Mouse (Mus musculus) forebrain, embryonic 13.5 days (tissue): ENCODE measurements around the gene Sema3c. TPM values are rescaled to one million over a fixed set of nuclear protein-coding genes. Genes with fewer than 3 reads are reported as not detected.
"Not testable (repeated sequence)": the region's sequence is repeated elsewhere in the genome, so short reads cannot be mapped to it uniquely, and the experiment has no call there.

Experiments
- ATAC-seq: fragments of 200-750 bp; cut with Nextera tagmentation; 2 replicates; pipeline ENCODE4 v1.8.0; 2017
- H3K27ac ChIP-seq: fragments of 300-500 bp; sonication (generic); 2 replicates; pipeline ENCODE4 v1.5.1; 2015; ENCODE audit warnings: inconsistent platforms, mild to moderate bottlenecking, moderate library complexity
- H3K27me3 ChIP-seq: fragments of 300-500 bp; sonication (generic); 2 replicates; pipeline ENCODE4 v1.6.1; 2015; ENCODE audit warnings: mild to moderate bottlenecking, inconsistent platforms
- H3K36me3 ChIP-seq: fragments of 300-500 bp; sonication (generic); 2 replicates; pipeline ENCODE4 v1.6.1; 2015; ENCODE audit warnings: mild to moderate bottlenecking, inconsistent platforms; ENCODE audit not compliant: poor library complexity, severe bottlenecking
- H3K4me1 ChIP-seq: fragments of 300-500 bp; sonication (generic); 2 replicates; pipeline ENCODE4 v1.6.1; 2015; ENCODE audit warnings: inconsistent platforms
- H3K4me2 ChIP-seq: fragments of 300-500 bp; sonication (generic); 2 replicates; pipeline ENCODE4 v1.6.1; 2015; ENCODE audit warnings: inconsistent platforms, mild to moderate bottlenecking, moderate library complexity
- H3K4me3 ChIP-seq: fragments of 300-500 bp; sonication (generic); 2 replicates; pipeline ENCODE4 v1.5.1; 2015; ENCODE audit warnings: mild to moderate bottlenecking, inconsistent platforms
- H3K9ac ChIP-seq: fragments of 300-500 bp; sonication (generic); 2 replicates; pipeline ENCODE4 v1.6.1; 2015; ENCODE audit warnings: mild to moderate bottlenecking, inconsistent platforms
- H3K9me3 ChIP-seq: fragments of 300-500 bp; sonication (generic); replicated peaks from 2 replicates; pipeline ENCODE4 v1.6.1; 2016; ENCODE audit warnings: inconsistent platforms
- WGBS: fragments of 180-500 bp; shearing (Covaris S2); methylation state at CpG from one replicate; pipeline ENCODE4 v1.1.7; 2015; 5-methylcytosine and 5-hydroxymethylcytosine counted together
- polyA plus RNA-seq: library from polyadenylated mRNA; unstranded; fragments of >200 nt; fragmentation: Nextera tagmentation; extraction: Ambion mirVana; gene quantifications from 2 replicates; pipeline ENCODE4 v1.2.1, GENCODE M21; 2015

The Sema3c gene
- polyA plus RNA-seq = 16.6 and 17.4 TPM in 2 replicates

DNA sequence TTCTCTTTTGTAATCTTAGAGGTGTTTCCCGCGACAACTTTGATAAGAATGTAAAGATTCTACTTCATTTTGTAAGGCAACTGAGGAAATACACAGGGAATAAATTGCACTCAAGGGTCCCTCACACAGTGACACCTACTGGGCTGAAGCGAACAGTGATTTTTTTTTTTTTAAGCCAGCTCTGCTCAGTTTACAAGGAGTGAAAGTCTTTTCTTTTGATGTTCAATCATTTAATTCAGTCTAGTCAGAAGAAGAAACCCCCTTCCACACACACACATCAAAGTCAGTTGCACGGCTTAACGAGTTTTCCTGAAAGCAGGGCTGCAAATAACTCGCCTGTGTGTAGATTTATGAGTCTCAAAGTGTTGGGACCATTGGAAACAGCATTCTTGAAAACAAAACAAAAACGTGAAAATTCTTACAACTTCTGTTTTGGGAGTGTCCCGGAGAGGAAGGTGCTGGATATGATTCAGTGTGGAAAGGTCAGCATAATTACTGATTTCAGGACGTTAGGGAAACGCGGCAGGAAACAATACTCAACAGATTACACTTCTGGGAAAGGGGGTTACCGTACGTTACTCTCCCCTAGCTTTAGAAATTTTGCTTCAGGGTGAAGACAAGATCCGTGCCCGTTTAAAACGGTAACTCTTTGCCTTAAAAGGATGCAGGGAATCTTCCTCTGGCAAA, at the start of gene Sema3c:
Gene Sema3c (plus strand): TSS at position 588 of the 687 bp plus-strand sequence.
- peak within 1 kb of the TSS; percentile 85 for H3K4me2 ChIP-seq
- no peaks in the 10 kb centered on the region for H3K4me1 ChIP-seq
- peak within 1 kb of the TSS; percentile 61 for H3K4me3 ChIP-seq
- H3K27me3 ChIP-seq = no peaks in the 10 kb centered on the region
- H3K9me3 ChIP-seq = no peaks in the 10 kb centered on the region
- H3K36me3 ChIP-seq = no peaks in the 10 kb centered on the region
- ATAC-seq = peak; percentile 17
- 0% methylated on average over 16 of the region's 16 CpGs for WGBS
- H3K9ac ChIP-seq = peak within 1 kb of the TSS; percentile 68
- H3K27ac ChIP-seq = peak within 1 kb of the TSS; percentile 45

- H3K27ac ChIP-seq, H3K9me3 ChIP-seq, H3K4me2 ChIP-seq, H3K36me3 ChIP-seq, H3K9ac ChIP-seq, H3K27me3 ChIP-seq, H3K4me1 ChIP-seq, ATAC-seq, H3K4me3 ChIP-seq: not testable (repeated sequence)
- WGBS = 89% methylated on average over 2 of the region's 2 CpGs
Observed at GRCm38 (mm10) chr5:17531165-17531564, 42.9 kb upstream of the Sema3c start.

- no peaks in the 10 kb centered on the region for H3K27me3 ChIP-seq
- H3K4me3 ChIP-seq = no peak overlapping the region
- H3K4me2 ChIP-seq = no peak overlapping the region
- no peak for ATAC-seq
- H3K4me1 ChIP-seq = no peaks in the 10 kb centered on the region
- WGBS = 83% methylated on average over 4 of the region's 4 CpGs
- no peaks in the 10 kb centered on the region for H3K36me3 ChIP-seq
- no peaks in the 10 kb centered on the region for H3K9me3 ChIP-seq
- no peak overlapping the region for H3K9ac ChIP-seq
- H3K27ac ChIP-seq = no peak overlapping the region
Observed at GRCm38 (mm10) chr5:17543141-17543540, 30.9 kb upstream of the Sema3c start.

DNA sequence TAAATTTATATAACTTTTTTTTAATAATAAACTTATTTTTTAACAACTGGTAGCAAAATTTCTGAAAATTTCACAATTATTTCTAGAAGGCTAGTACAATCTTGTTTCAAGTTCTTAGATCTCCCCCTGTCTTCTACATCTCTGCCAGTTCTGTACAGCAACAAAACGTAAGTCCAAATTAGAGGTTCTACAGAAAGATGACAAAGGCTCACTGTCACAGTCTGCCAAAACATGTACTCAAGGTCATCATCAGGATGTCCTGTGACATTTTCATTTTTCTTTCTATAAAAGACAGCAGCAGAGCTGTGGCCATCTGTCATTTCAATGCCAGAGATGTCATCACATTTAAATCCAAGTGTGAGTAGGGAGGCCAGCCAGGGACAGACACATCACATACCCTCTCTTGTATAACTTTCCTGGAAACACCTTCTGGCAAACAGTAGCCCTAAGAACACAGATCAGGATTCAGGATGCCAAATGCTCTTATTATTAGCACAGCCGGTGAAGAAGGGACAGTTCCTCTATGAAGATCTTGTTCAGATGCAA, 29.1 kb upstream of the Sema3c start:
- H3K27ac ChIP-seq = no peak overlapping the region
- no peak overlapping the region for H3K4me3 ChIP-seq
- H3K9ac ChIP-seq = no peak overlapping the region
- no peaks in the 10 kb centered on the region for H3K36me3 ChIP-seq
- H3K27me3 ChIP-seq = no peaks in the 10 kb centered on the region
- H3K4me1 ChIP-seq = no peaks in the 10 kb centered on the region
- ATAC-seq = 0 out of 2 replicates have a peak, but pooled peaks have one; percentile 36
- WGBS = 83% methylated on average over 2 of the region's 2 CpGs
- H3K9me3 ChIP-seq = no peaks in the 10 kb centered on the region
- no peak overlapping the region for H3K4me2 ChIP-seq

GRCm38 (mm10) chr5:17551693-17552092, 22.4 kb upstream of the Sema3c start:
- Histone ChIP-seq H3K36me3 (no peaks in the 10 kb centered on the region), H3K4me3 (no peak overlapping the region), H3K27me3 (no peaks in the 10 kb centered on the region), H3K9me3 (no peaks in the 10 kb centered on the region), H3K4me1 (0 out of 2 replicates have a peak, but pooled peaks cover 4% of the 10 kb centered on the region), H3K4me2 (no peak overlapping the region), H3K27ac (no peak overlapping the region), H3K9ac (no peak overlapping the region)
- peak; percentile 53; the same call in 1 of the 2 replicates for ATAC-seq
- 51% methylated on average over 3 of the region's 3 CpGs for WGBS

- Histone ChIP-seq H3K4me1 (0 out of 2 replicates have a peak, but pooled peaks cover 4% of the 10 kb centered on the region), H3K4me2 (no peak overlapping the region), H3K36me3 (no peaks in the 10 kb centered on the region), H3K9ac (no peak overlapping the region), H3K27ac (no peak overlapping the region), H3K9me3 (no peaks in the 10 kb centered on the region), H3K27me3 (no peaks in the 10 kb centered on the region), H3K4me3 (no peak overlapping the region)
- WGBS = 42% methylated on average over 7 of the region's 7 CpGs
- peak; percentile 75 for ATAC-seq
Observed at GRCm38 (mm10) chr5:17556073-17556473, 18.0 kb upstream of the Sema3c start.

DNA sequence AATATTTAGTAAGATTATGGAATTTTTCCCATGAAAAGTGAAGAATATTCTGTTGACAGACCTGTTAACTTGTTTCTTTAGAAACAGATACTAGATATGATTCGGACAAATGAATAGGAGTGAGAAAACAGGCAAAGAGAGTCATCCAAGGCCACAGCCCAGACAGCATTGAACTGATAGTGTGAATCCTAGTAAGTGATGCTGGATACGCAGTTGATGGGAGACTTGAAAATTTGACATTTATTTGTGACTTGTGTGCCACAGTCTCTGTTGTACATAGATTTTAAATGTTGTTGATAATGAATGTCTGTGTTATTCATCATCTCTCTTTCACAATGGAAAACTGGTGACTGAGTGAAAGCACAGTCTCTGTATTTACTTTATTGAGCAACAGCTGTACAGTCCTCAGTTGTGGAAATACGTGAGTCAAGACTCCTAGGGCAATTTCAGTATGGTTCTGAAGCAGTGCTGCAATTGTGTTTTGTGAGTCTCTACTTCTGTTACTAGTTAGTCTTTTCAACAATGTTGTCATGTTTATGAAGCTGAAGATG, 17.3 kb upstream of the Sema3c start:
- Histone ChIP-seq H3K9ac (no peak overlapping the region), H3K27ac (no peak overlapping the region), H3K4me1 (0 out of 2 replicates have a peak, but pooled peaks cover under 1% of the 10 kb centered on the region), H3K4me2 (no peak overlapping the region), H3K4me3 (no peak overlapping the region), H3K27me3 (no peaks in the 10 kb centered on the region), H3K9me3 (no peaks in the 10 kb centered on the region), H3K36me3 (no peaks in the 10 kb centered on the region)
- 92% methylated on average over 3 of the region's 3 CpGs for WGBS
- ATAC-seq = no peak

DNA sequence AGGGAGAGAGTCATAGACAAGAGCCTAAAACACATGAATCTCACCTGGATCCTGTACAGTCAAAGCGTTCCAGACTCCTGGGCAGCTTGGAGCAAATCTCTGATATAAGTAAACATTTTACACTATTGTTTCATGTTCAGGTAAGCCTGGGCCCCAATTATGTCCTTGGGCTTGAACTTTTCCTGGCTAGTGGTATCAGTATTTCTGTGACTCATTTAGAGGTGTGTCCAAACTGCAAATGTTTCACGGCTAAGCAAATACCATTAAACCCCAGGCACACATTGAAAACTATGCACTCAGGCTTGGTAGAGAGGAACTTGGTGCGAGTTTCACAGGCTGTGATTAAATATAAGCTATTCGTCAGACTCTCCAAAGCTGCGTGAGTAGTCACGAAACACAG, 2.5 kb upstream of the Sema3c start:
- no peak overlapping the region for H3K27ac ChIP-seq
- no peaks in the 10 kb centered on the region for H3K36me3 ChIP-seq
- WGBS = 92% methylated on average over 6 of the region's 6 CpGs
- no peaks in the 10 kb centered on the region for H3K4me1 ChIP-seq
- no peak overlapping the region for H3K4me2 ChIP-seq
- no peaks in the 10 kb centered on the region for H3K27me3 ChIP-seq
- no peak overlapping the region for H3K4me3 ChIP-seq
- H3K9me3 ChIP-seq = no peaks in the 10 kb centered on the region
- no peak for ATAC-seq
- H3K9ac ChIP-seq = no peak overlapping the region

DNA sequence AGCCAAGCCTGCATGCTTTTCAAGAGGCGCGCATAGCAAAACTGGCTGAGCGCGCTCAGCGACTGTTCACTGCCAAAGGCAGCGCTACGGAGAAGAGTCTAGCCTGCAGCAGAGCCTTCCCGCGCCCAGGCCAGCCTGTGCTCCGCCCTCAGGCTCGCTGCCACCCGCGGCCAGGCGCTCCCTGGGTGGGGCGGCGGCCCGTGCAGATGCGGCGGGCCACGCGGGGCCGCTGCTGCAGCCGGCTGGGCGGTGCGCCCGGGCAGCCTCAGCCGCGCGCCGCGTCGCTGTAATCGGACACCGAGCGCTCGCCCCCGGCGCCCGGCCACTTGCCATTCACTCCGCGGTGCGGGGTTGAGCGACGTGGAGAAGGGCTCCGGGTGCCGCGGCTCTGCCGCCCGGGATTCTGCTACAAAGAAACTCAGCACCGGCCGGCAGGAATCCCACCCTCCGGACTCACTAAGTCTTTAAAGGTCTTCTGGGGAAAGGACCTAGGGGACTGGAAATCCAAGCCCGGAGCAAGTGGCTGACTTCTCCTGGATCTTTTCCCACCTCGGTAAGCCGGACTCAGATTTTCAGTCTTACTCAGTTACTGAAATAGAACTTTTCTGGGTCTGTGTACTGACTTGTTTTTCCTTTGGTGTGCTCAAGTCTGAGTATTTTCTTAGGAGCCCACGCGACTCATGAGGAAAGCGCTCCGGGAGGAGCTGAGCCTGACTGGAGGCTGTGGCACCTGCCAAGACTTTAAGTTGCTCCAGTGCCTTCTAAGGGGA, 517 bp downstream of the Sema3c start:
- Histone ChIP-seq H3K4me2 (peak overlapping the region; percentile 85), H3K27ac (peak overlapping the region; percentile 45), H3K4me1 (no peaks in the 10 kb centered on the region), H3K9me3 (no peaks in the 10 kb centered on the region), H3K9ac (peak overlapping the region; percentile 68), H3K27me3 (no peaks in the 10 kb centered on the region), H3K36me3 (no peaks in the 10 kb centered on the region), H3K4me3 (peak overlapping the region; percentile 61)
- WGBS = under 1% methylated on average over 59 of the region's 59 CpGs
- peak; percentile 96 for ATAC-seq

DNA sequence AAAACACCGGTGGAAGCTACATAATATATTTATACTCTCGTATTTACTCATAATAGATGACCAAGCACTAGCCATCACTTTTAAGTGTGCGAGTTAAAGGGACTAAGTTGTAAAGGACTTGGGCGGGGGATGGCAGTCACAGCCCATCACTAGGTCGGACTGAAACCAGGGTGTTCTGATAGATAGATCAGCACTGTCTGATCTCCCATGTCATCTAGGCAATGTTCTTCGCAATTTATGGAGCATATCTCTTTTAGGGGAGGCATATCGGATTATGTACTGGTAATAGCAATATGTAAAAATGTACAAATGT, 1.1 kb downstream of the Sema3c start:
- no peaks in the 10 kb centered on the region for H3K36me3 ChIP-seq
- H3K4me3 ChIP-seq = peak overlapping the region; percentile 61
- H3K27me3 ChIP-seq = no peaks in the 10 kb centered on the region
- 28% methylated on average over 7 of the region's 7 CpGs for WGBS
- peak overlapping the region; percentile 85 for H3K4me2 ChIP-seq
- peak overlapping the region; percentile 68 for H3K9ac ChIP-seq
- peak; percentile 33; the same call in 1 of the 2 replicates for ATAC-seq
- no peak overlapping the region for H3K27ac ChIP-seq
- H3K9me3 ChIP-seq = no peaks in the 10 kb centered on the region
- H3K4me1 ChIP-seq = no peaks in the 10 kb centered on the region

- Histone ChIP-seq H3K4me1 (no peaks in the 10 kb centered on the region), H3K27me3 (no peaks in the 10 kb centered on the region), H3K27ac (no peak overlapping the region), H3K4me2 (peak overlapping the region; percentile 32), H3K9ac (no peak overlapping the region), H3K4me3 (peak overlapping the region; percentile 61), H3K9me3 (no peaks in the 10 kb centered on the region), H3K36me3 (no peaks in the 10 kb centered on the region)
- no peak for ATAC-seq
- WGBS = 59% methylated on average over 2 of the region's 2 CpGs
Observed at GRCm38 (mm10) chr5:17576069-17576468, 2.0 kb downstream of the Sema3c start.

DNA sequence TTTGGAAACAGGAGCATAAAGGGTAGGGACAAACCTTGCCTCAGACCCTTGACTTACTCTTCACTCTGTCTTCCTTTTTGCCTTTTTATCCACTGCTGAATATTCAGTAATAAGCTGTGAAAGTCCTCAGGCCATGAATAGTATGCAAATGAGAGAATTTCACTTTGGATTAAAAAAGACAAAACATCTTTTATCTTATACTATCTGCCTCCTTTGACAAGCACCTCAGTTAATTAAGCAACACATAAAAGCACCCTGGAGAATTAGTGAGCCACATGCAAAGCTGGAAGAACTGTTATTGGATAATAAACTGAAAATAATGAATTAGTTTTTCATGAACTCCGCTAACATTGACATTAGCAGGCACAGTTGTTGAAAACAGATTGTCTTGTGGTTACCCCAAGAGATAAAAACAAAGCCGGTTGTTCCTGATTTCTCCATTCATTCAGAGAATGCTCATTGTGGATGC, 8.0 kb downstream of the Sema3c start:
- no peak overlapping the region for H3K9ac ChIP-seq
- H3K4me3 ChIP-seq = no peak overlapping the region
- no peaks in the 10 kb centered on the region for H3K36me3 ChIP-seq
- no peaks in the 10 kb centered on the region for H3K27me3 ChIP-seq
- WGBS = 11% methylated on average over 2 of the region's 2 CpGs
- peaks cover 19% of the 10 kb centered on the region for H3K4me1 ChIP-seq
- H3K27ac ChIP-seq = no peak overlapping the region
- no peak; the same call in 1 of the 2 replicates for ATAC-seq
- H3K4me2 ChIP-seq = no peak overlapping the region
- no peaks in the 10 kb centered on the region for H3K9me3 ChIP-seq
